In the genomic region with DNA sequence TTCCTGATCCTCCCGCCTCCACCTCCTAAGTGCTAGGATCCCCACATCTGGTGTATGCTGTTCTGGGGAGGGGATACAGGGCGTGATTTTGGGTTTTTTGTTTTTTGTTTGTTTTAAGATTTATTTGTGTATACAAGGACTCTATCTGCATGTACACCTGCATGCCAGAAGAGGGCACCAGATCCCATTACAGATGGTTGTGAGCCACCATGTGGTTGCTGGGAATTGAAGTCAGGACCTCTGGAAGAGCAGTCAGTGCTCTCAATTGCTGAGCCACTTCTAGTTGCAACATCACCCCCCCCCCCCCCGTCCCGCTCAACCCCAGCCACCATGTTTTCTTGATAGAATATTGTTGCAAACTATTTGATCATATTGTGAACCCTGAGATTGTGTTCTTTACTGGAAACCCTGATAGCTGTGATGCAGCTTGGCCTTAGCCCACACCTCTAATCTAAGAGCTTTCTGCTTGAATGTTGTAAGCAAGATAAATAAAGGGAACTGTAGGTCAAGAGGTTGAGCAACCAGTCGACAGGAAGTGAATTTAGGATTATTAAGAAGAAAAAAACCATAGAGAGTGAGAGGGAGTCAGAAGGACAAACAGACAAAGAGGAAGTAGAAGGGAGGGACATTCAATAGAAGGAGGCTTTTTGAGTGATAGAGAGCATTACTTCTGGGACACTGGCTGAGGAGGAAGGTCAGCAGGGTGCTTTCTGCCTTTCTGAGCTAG, we compare ENCODE assay signal across 25 mouse cellular contexts. TPM values are rescaled to one million over a fixed set of nuclear protein-coding genes. Genes with fewer than 3 reads are reported as not detected.
DNase-seq lines count a peak whose midpoint lies in the region; TF ChIP-seq lines count a peak whose summit lies in the region.
"Had no signal": no experiment of that assay in that cellular context is flagged by ENCODE, and none has a peak within 500 bp of the region (broad histone marks: within the 10 kb centered on the region; RNA-seq: fewer than 3 reads in every experiment).

No protein-coding gene starts in this region.

- 74% methylated on average over 5 of the region's 5 CpGs for WGBS in kidney, adult 2 months
- 57% methylated on average over 5 of the region's 5 CpGs for WGBS in small intestine, adult 2 months

- DNase-seq in kidney, adult 2 months = no peak
- no peak for DNase-seq in kidney, postnatal 25 days
- peak; percentile 56 for DNase-seq in lung, postnatal 25 days (ENCODE audit: low spot score)
- no peak for DNase-seq in lung, postnatal 14 days
- peak; percentile 66 for DNase-seq in MEL (ENCODE audit: low read depth, low spot score)
- DNase-seq in cerebellum, postnatal 4 days (ENCODE audit: low spot score in 2 of 2) = no peak
- no peak for DNase-seq in left cerebral cortex, postnatal 36 days (ENCODE audit: low spot score in 2 of 2)
- DNase-seq: adrenal gland, adult 8-10 months; cerebellum, adult 11-12 months; kidney, adult 9 months; liver, embryonic 13.5 days had no signal

- no peak for TF ChIP-seq RAD21 in MEL (IDR thresholded peaks at IDR 0.05; ENCODE audit: low read depth, low read length)

- H3K4me3 ChIP-seq in kidney, adult 2 months (ENCODE audit: insufficient read depth, low read depth, low read length) = no peak overlapping the region
- H3K4me3 ChIP-seq in MEL (ENCODE audit: control insufficient read depth in 1 of 2, insufficient read depth in 1 of 2, low read depth in 2 of 2, low read length in 2 of 2) = no peak overlapping the region
- no peak overlapping the region for H3K4me3 ChIP-seq in small intestine, adult 2 months (ENCODE audit: low read depth, low read length)
- H3K4me3 ChIP-seq: embryonic facial prominence, embryonic 15.5 days; hindbrain, embryonic 15.5 days; liver, embryonic 13.5 days had no signal

- no peak overlapping the region for H3K27ac ChIP-seq in kidney, adult 2 months (ENCODE audit: insufficient read depth, low read depth, low read length)
- peak overlapping the region; percentile 29; the same call in 1 of the 2 replicates for H3K27ac ChIP-seq in MEL (ENCODE audit: control insufficient read depth, low read depth, low read length)
- no peak overlapping the region for H3K27ac ChIP-seq in small intestine, adult 2 months (ENCODE audit: insufficient read depth, low read depth, low read length)
- H3K27ac ChIP-seq: embryonic facial prominence, embryonic 15.5 days; hindbrain, embryonic 15.5 days had no signal

- no peaks in the 10 kb centered on the region for H3K9me3 ChIP-seq in MEL (replicated peaks; ENCODE audit: insufficient read depth, low read length)
- H3K9me3 ChIP-seq: embryonic facial prominence, embryonic 15.5 days; hindbrain, embryonic 15.5 days; liver, embryonic 13.5 days had no signal

- no peak for TF ChIP-seq POLR2A in kidney, adult 2 months (IDR thresholded peaks at IDR 0.05; ENCODE audit: low read depth, low read length)
- TF ChIP-seq POLR2A in MEL (IDR thresholded peaks at IDR 0.05; ENCODE audit: control insufficient read depth in 1 of 2, insufficient read depth in 1 of 2, low read depth in 1 of 2, low read length in 2 of 2, poor library complexity in 1 of 2) = no peak
- TF ChIP-seq POLR2A in small intestine, adult 2 months (IDR thresholded peaks at IDR 0.05; ENCODE audit: low read depth, low read length) = no peak

- no peaks in the 10 kb centered on the region; the same call in 1 of the 2 replicates for H3K79me2 ChIP-seq in MEL (ENCODE audit: control insufficient read depth, insufficient read depth, low read length, poor library complexity)

- H3K36me3 ChIP-seq in kidney, adult 2 months (ENCODE audit: control insufficient read depth, insufficient read depth, low read length) = no peaks in the 10 kb centered on the region
- peaks cover 0 to 9% of the 10 kb centered on the region in 2 experiments; a peak in 2 of 4 replicates for H3K36me3 ChIP-seq in MEL (ENCODE audit: control insufficient read depth in 1 of 2, insufficient read depth in 2 of 2, low read length in 2 of 2)
- H3K36me3 ChIP-seq in small intestine, adult 2 months (ENCODE audit: control insufficient read depth, insufficient read depth, low read length) = no peaks in the 10 kb centered on the region
- H3K36me3 ChIP-seq: embryonic facial prominence, embryonic 15.5 days; hindbrain, embryonic 15.5 days; liver, embryonic 13.5 days had no signal

- no peaks in the 10 kb centered on the region for H3K27me3 ChIP-seq in kidney, adult 2 months (replicated peaks; ENCODE audit: control insufficient read depth, insufficient read depth, low read length)
- H3K27me3 ChIP-seq in MEL (ENCODE audit: control insufficient read depth in 1 of 2, insufficient read depth in 2 of 2, low read length in 2 of 2) = no peaks in the 10 kb centered on the region
- H3K27me3 ChIP-seq in small intestine, adult 2 months (ENCODE audit: control insufficient read depth, insufficient read depth, low read length) = no peaks in the 10 kb centered on the region
- H3K27me3 ChIP-seq: embryonic facial prominence, embryonic 15.5 days had no signal

- no peaks in the 10 kb centered on the region; the same call in 1 of the 2 replicates for H3K4me1 ChIP-seq in kidney, adult 2 months (ENCODE audit: control insufficient read depth, insufficient read depth, low read length)
- peaks cover 9 to 15% of the 10 kb centered on the region in 2 experiments; a peak in 3 of 4 replicates for H3K4me1 ChIP-seq in MEL (ENCODE audit: control insufficient read depth in 1 of 2, insufficient read depth in 2 of 2, low read length in 2 of 2)
- H3K4me1 ChIP-seq in small intestine, adult 2 months (ENCODE audit: control insufficient read depth, insufficient read depth, insufficient read length, low read length) = peaks cover 10% of the 10 kb centered on the region

- TF ChIP-seq EP300 in MEL (IDR thresholded peaks at IDR 0.05; ENCODE audit: low read depth in 1 of 2, low read length in 2 of 2) = peak in 1 of 2 experiments; percentile 66; a peak in 2 of 4 replicates

- H3K9ac ChIP-seq in MEL (ENCODE audit: control insufficient read depth, low read depth, low read length, poor library complexity, severe bottlenecking) = no peak overlapping the region
- H3K9ac ChIP-seq: embryonic facial prominence, embryonic 15.5 days; hindbrain, embryonic 15.5 days; liver, embryonic 13.5 days had no signal

- TF ChIP-seq CTCF in kidney, adult 2 months (conservative IDR thresholded peaks at IDR 0.05; ENCODE audit: insufficient read depth, insufficient read length, low read depth, low read length) = 0 out of 2 replicates have a peak, but pooled peaks have one; percentile 17
- TF ChIP-seq CTCF in MEL (IDR thresholded peaks at IDR 0.05 in 2 of 3, conservative IDR thresholded peaks at IDR 0.05 in 1 of 3; ENCODE audit: control insufficient read depth in 1 of 3, insufficient read depth in 1 of 3, low read depth in 2 of 3, low read length in 3 of 3, poor library complexity in 1 of 3, severe bottlenecking in 1 of 3) = peak in 2 of 3 experiments; percentile 37 to 52; a peak in 4 of 6 replicates
- peak; percentile 14; the same call in 1 of the 2 replicates for TF ChIP-seq CTCF in small intestine, adult 2 months (IDR thresholded peaks at IDR 0.05; ENCODE audit: extremely low read depth, insufficient read length, insufficient replicate concordance, low read depth, low read length)

- intact Hi-C loops in left cerebral cortex, postnatal 36 days (cut with DNase I) = no loop called here

TF ChIP-seq in MEL, 35 proteins besides CTCF, POLR2A, EP300 and RAD21:
- TF ChIP-seq ETS1 (IDR thresholded peaks at IDR 0.05; ENCODE audit: low read depth, low read length) (0 out of 2 replicates have a peak, but pooled peaks have one; percentile 30), SMC3 (IDR thresholded peaks at IDR 0.05; ENCODE audit: low read depth, low read length) (peak; percentile 32; the same call in 1 of the 2 replicates), MXI1 (IDR thresholded peaks at IDR 0.05; ENCODE audit: low read depth, low read length) (peak; percentile 39; the same call in 1 of the 2 replicates), RCOR1 (IDR thresholded peaks at IDR 0.05; ENCODE audit: low read depth, low read length) (peak; percentile 43; the same call in 1 of the 2 replicates), TCF12 (IDR thresholded peaks at IDR 0.05; ENCODE audit: low read depth, low read length) (peak; percentile 23; the same call in 1 of the 2 replicates), TAL1 (IDR thresholded peaks at IDR 0.05; ENCODE audit: low read length) (0 out of 2 replicates have a peak, but pooled peaks have one; percentile 22), USF1 (IDR thresholded peaks at IDR 0.05; ENCODE audit: low read depth, low read length) (no peak), HCFC1 (IDR thresholded peaks at IDR 0.05; ENCODE audit: low read depth, low read length) (peak; percentile 56), GATA1 (IDR thresholded peaks at IDR 0.05; ENCODE audit: low read depth, low read length) (peak; percentile 72), ZNF384 (IDR thresholded peaks at IDR 0.05; ENCODE audit: low read depth, low read length) (no peak), MYC (IDR thresholded peaks at IDR 0.05; ENCODE audit: low read depth, low read length) (0 out of 2 replicates have a peak, but pooled peaks have one; percentile 55)

RNA-seq across cellular contexts. Expression of gene 1700122O11Rik, which starts 5.2 kb away (rescaled TPM):
- polyA plus RNA-seq in kidney, adult 2 months (2012; rRNA removed) = not detected in 2 replicates
- not detected in 2 replicates for total RNA-seq in MEL (2012; rRNA removed)
- polyA plus RNA-seq in MEL (2012; ENCODE audit: insufficient read depth in 1 of 2, insufficient read length in 2 of 2, low read depth in 1 of 2, low replicate concordance in 2 of 2, missing spikeins in 1 of 2) = not detected
- not detected in 2 replicates for polyA plus RNA-seq in small intestine, adult 2 months (2012; rRNA removed)
- total RNA-seq in left cerebral cortex, postnatal 36 days (2021) = not detected
- total RNA-seq: left cerebral cortex, postnatal 10 days; megakaryocyte-erythroid progenitor cell, adult 5-6 weeks had no signal
- polyA plus RNA-seq: brain, embryonic 14.5 days; CD4-positive, CD25-positive, alpha-beta regulatory T cell, adult 4 months; cortical plate, adult 2 months; embryonic facial prominence, embryonic 15.5 days; forebrain, embryonic 11.5 days; frontal cortex, adult 2 months; gonadal fat pad, adult 2 months; heart, embryonic 16.5 days; hindbrain, embryonic 15.5 days; liver, embryonic 13.5 days; neural tube, embryonic 14.5 days; stomach, embryonic 14.5 days had no signal

RNA-seq across cellular contexts. Expression of gene 1700067P10Rik, which starts 45.8 kb away (rescaled TPM):
- not detected in 2 replicates for polyA plus RNA-seq in kidney, adult 2 months (2012; rRNA removed)
- not detected in 2 replicates for total RNA-seq in MEL (2012; rRNA removed)
- not detected for polyA plus RNA-seq in MEL (2012; ENCODE audit: insufficient read depth in 1 of 2, insufficient read length in 2 of 2, low read depth in 1 of 2, low replicate concordance in 2 of 2, missing spikeins in 1 of 2)
- not detected in 2 replicates for polyA plus RNA-seq in small intestine, adult 2 months (2012; rRNA removed)
- not detected for total RNA-seq in left cerebral cortex, postnatal 36 days (2021)
- total RNA-seq: adrenal gland, adult 8-10 months; left cerebral cortex, postnatal 10 days; megakaryocyte-erythroid progenitor cell, adult 5-6 weeks had no signal
- polyA plus RNA-seq: brain, embryonic 14.5 days; CD4-positive, CD25-positive, alpha-beta regulatory T cell, adult 4 months; embryonic facial prominence, embryonic 15.5 days; forebrain, embryonic 11.5 days; heart, embryonic 16.5 days; hindbrain, embryonic 15.5 days; liver, embryonic 13.5 days; neural tube, embryonic 14.5 days; stomach, embryonic 14.5 days had no signal

Comparison
In these comparisons a context has a peak if more than half of its experiments do, and no peak if none do; other contexts are left out.
1. DNase-seq: peak in lung, postnatal 25 days (single experiment) and MEL (single experiment); none in kidney, adult 2 months (single experiment), kidney, postnatal 25 days (0 of 2), lung, postnatal 14 days (single experiment), cerebellum, postnatal 4 days (0 of 2) and left cerebral cortex, postnatal 36 days (0 of 2).
2. Peak in every context shown above with its lines, with median percentiles within 50 percentile points of each other: CTCF ChIP-seq.